Mouse (Mus musculus): ENCODE results near the gene Glycam1.

- TF ChIP-seq CTCF (IDR thresholded peaks at IDR 0.05; ENCODE audit: low read depth) (no peak), EP300 (optimal IDR thresholded peaks at IDR 0.05) (no peak)
Measured at GRCm38 (mm10) chr15:103513621-103514031, 51.3 kb downstream of the Glycam1 start.
